8 mouse cellular contexts compared by ENCODE assay signal in genomic region chr13:38342598-38342997, GRCm38 (mm10). TPM values are rescaled to one million over a fixed set of nuclear protein-coding genes. Genes with fewer than 3 reads are reported as not detected.
DNase-seq lines count a peak whose midpoint lies in the region; ATAC-seq lines count a peak whose summit lies in the region.

No protein-coding gene starts in this region.

- no peaks in the 10 kb centered on the region for H3K36me3 ChIP-seq in forebrain, embryonic 11.5 days (ENCODE audit: control insufficient read depth, insufficient read depth, low read length)
- no peaks in the 10 kb centered on the region for H3K36me3 ChIP-seq in forebrain, embryonic 15.5 days

- no peaks in the 10 kb centered on the region; the same call in 1 of the 2 replicates for H3K9me3 ChIP-seq in forebrain, embryonic 11.5 days (ENCODE audit: control insufficient read depth, low read length)
- no peaks in the 10 kb centered on the region for H3K9me3 ChIP-seq in forebrain, embryonic 15.5 days

- 28% methylated on average over 7 of the region's 7 CpGs for WGBS in forebrain, embryonic 11.5 days
- WGBS in forebrain, embryonic 15.5 days = 27% methylated on average over 7 of the region's 7 CpGs

- peaks cover 18% of the 10 kb centered on the region for H3K4me1 ChIP-seq in forebrain, embryonic 11.5 days (replicated peaks; ENCODE audit: control insufficient read depth, insufficient read depth, low read length)
- H3K4me1 ChIP-seq in forebrain, embryonic 15.5 days = peaks cover 26% of the 10 kb centered on the region

- peaks cover 40% of the 10 kb centered on the region for H3K27me3 ChIP-seq in forebrain, embryonic 11.5 days (ENCODE audit: control insufficient read depth, insufficient read depth, low read length)
- peaks cover 37% of the 10 kb centered on the region for H3K27me3 ChIP-seq in forebrain, embryonic 15.5 days

- no peak overlapping the region for H3K4me3 ChIP-seq in forebrain, embryonic 11.5 days (ENCODE audit: low read depth, low read length)
- no peak overlapping the region for H3K4me3 ChIP-seq in forebrain, embryonic 15.5 days

- H3K27ac ChIP-seq in forebrain, embryonic 11.5 days (ENCODE audit: low read depth, low read length) = no peak overlapping the region
- H3K27ac ChIP-seq in forebrain, embryonic 15.5 days (replicated peaks) = no peak overlapping the region

- no peak overlapping the region for H3K4me2 ChIP-seq in forebrain, embryonic 11.5 days (ENCODE audit: low read depth, low read length, severe bottlenecking)
- no peak overlapping the region for H3K4me2 ChIP-seq in forebrain, embryonic 15.5 days (replicated peaks)

- ATAC-seq in forebrain, embryonic 11.5 days (replicated peaks; ENCODE audit: low FRiP score) = no peak
- no peak for ATAC-seq in forebrain, embryonic 15.5 days (replicated peaks)

- DNase-seq in forebrain, embryonic 11.5 days (ENCODE audit: low spot score) = peak; percentile 74
- DNase-seq in right cerebral cortex, postnatal 14 days = peak; percentile 51
- no peak for DNase-seq in right cerebral cortex, adult 18-20 months
- peak; percentile 46 for DNase-seq in embryo, embryonic 11.5 days (ENCODE audit: low read depth, low spot score)
- DNase-seq in induced T-regulatory cell, adult 2 months (ENCODE audit: low read depth) = peak; percentile 52
- peak; percentile 61 for DNase-seq in lung, postnatal 25 days (ENCODE audit: low spot score)
- peak; percentile 51 for DNase-seq in thymus, postnatal 4 days

- no peak overlapping the region for H3K9ac ChIP-seq in forebrain, embryonic 11.5 days (ENCODE audit: low read length)
- H3K9ac ChIP-seq in forebrain, embryonic 15.5 days (replicated peaks) = no peak overlapping the region

RNA-seq across cellular contexts. Expression of gene Bmp6, which starts 2.3 kb away (rescaled TPM):
- 2.2 and 3.7 TPM in 2 replicates for polyA plus RNA-seq in forebrain, embryonic 11.5 days (2014; fragmentation: Nextera tagmentation; extraction: Ambion mirVana)
- polyA plus RNA-seq in forebrain, embryonic 15.5 days (2015; fragmentation: Nextera tagmentation; extraction: Ambion mirVana) = 1.8 and 1.9 TPM in 2 replicates
